Mouse (Mus musculus) bone marrow, adult 2 months (tissue): ENCODE results near the gene Olfr789.

Experiments used
- CTCF ChIP-seq: fragments of 200-500 bp; IDR thresholded peaks from 2 replicates; pipeline ENCODE4 v1.5.1; 2011; ENCODE audit warnings: low read length, control low read depth; ENCODE audit not compliant: control insufficient read depth, insufficient read depth
- POLR2A ChIP-seq: fragments of 200-500 bp; IDR thresholded peaks from 2 replicates; pipeline ENCODE4 v1.6.1; 2011; ENCODE audit warnings: low read depth, mild to moderate bottlenecking, control low read depth, low read length, borderline replicate concordance; ENCODE audit not compliant: control insufficient read depth

DNA sequence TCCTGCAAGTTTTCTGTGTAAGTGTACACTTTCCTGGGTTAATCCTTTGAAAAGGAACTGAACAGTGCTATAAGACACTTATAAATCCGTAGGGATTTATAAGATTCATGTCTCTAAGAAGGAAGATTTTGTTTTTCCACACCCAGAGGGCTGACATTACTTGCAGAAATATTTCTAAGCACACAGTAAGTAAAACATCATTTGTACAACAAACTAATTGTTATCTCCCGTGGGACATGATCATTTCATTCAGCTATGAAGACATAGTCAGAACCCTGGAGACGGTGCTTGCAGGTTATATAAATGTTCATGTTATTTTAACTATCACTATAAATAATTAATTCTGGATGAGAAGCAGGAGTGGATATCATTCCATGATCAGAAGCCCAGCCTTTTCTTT, 36.9 kb downstream of the Olfr789 start, which contains the start of gene Olfr791:
- TF ChIP-seq CTCF, result no peak
- TF ChIP-seq POLR2A, result no peak
